Mouse (Mus musculus) midbrain, embryonic 16.5 days (tissue): ENCODE measurements around the gene Akap13. TPM values are rescaled to one million over a fixed set of nuclear protein-coding genes. Genes with fewer than 3 reads are reported as not detected.
A peak's percentile ranks its signal among the peaks of the same experiment; 100 is the strongest.

Experiments
- ATAC-seq: fragments of 200-750 bp; cut with Nextera tagmentation; 2 replicates; pipeline ENCODE4 v1.8.0; 2017; ENCODE audit warnings: moderate TSS enrichment
- H3K27ac ChIP-seq: fragments of 300-500 bp; sonication (generic); 2 replicates; pipeline ENCODE4 v1.5.1; 2014; ENCODE audit warnings: mild to moderate bottlenecking, low read length, mixed read lengths
- H3K27me3 ChIP-seq: fragments of 300-500 bp; sonication (generic); 2 replicates; pipeline ENCODE4 v1.6.1; 2014; ENCODE audit warnings: low read depth, low read length, mixed read lengths; ENCODE audit not compliant: control insufficient read depth, insufficient read depth
- H3K36me3 ChIP-seq: fragments of 300-500 bp; sonication (generic); 2 replicates; pipeline ENCODE4 v1.6.1; 2014; ENCODE audit warnings: mild to moderate bottlenecking, low read length, moderate library complexity, mixed read lengths; ENCODE audit not compliant: control insufficient read depth, insufficient read depth
- H3K4me1 ChIP-seq: fragments of 300-500 bp; sonication (generic); 2 replicates; pipeline ENCODE4 v1.6.1; 2014; ENCODE audit warnings: mild to moderate bottlenecking, low read length, mixed read lengths; ENCODE audit not compliant: control insufficient read depth, insufficient read depth
- H3K4me2 ChIP-seq: fragments of 300-500 bp; sonication (generic); 2 replicates; pipeline ENCODE4 v1.6.1; 2014; ENCODE audit warnings: mild to moderate bottlenecking, low read length, mixed read lengths
- H3K4me3 ChIP-seq: fragments of 300-500 bp; sonication (generic); 2 replicates; pipeline ENCODE4 v1.5.1; 2014; ENCODE audit warnings: low read depth, mild to moderate bottlenecking, low read length, moderate library complexity, mixed read lengths
- H3K9ac ChIP-seq: fragments of 300-500 bp; sonication (generic); 2 replicates; pipeline ENCODE4 v1.6.1; 2014; ENCODE audit warnings: low read depth, low read length, mixed read lengths
- H3K9me3 ChIP-seq: fragments of 300-500 bp; sonication (generic); replicated peaks from 2 replicates; pipeline ENCODE4 v1.6.1; 2014; ENCODE audit warnings: mild to moderate bottlenecking, low read length, mixed read lengths; ENCODE audit not compliant: control insufficient read depth, poor library complexity, severe bottlenecking
- WGBS: fragments of 180-500 bp; shearing (Covaris S2); extraction: QIAGEN DNeasy Blood & Tissue Kit; methylation state at CpG from one replicate; pipeline ENCODE4 v1.1.7; 2014; 5-methylcytosine and 5-hydroxymethylcytosine counted together
- polyA plus RNA-seq: library from polyadenylated mRNA; unstranded; fragments of >200 nt; fragmentation: Nextera tagmentation; extraction: Ambion mirVana; gene quantifications from 2 replicates; pipeline ENCODE4 v1.2.1, GENCODE M21; 2015

Akap13 gene
- polyA plus RNA-seq, 1 experiment from 2014 or later = 10.7 TPM

- no peaks in the 10 kb centered on the region; the same call in none of the 2 replicates for H3K4me1 ChIP-seq
- H3K9ac ChIP-seq = no peak overlapping the region
- no peak overlapping the region for H3K27ac ChIP-seq
- H3K4me3 ChIP-seq = no peak overlapping the region
- ATAC-seq = no peak
- 92% methylated on average over 4 of the region's 4 CpGs for WGBS
- no peaks in the 10 kb centered on the region for H3K9me3 ChIP-seq
- H3K27me3 ChIP-seq = no peaks in the 10 kb centered on the region
- no peaks in the 10 kb centered on the region for H3K36me3 ChIP-seq
- no peak overlapping the region for H3K4me2 ChIP-seq
Measured at GRCm38 (mm10) chr7:75572127-75572526, 116.8 kb downstream of the Akap13 start.

GRCm38 (mm10) chr7:75575120-75575649, 119.9 kb downstream of the Akap13 start:
- Histone ChIP-seq H3K27ac (peak overlapping the region; percentile 33; the same call in 1 of the 2 replicates), H3K9ac (no peak overlapping the region), H3K4me1 (no peaks in the 10 kb centered on the region; the same call in none of the 2 replicates), H3K36me3 (no peaks in the 10 kb centered on the region), H3K4me3 (no peak overlapping the region), H3K27me3 (no peaks in the 10 kb centered on the region), H3K4me2 (no peak overlapping the region), H3K9me3 (no peaks in the 10 kb centered on the region)
- WGBS = 58% methylated on average over 9 of the region's 9 CpGs
- ATAC-seq = no peak

GRCm38 (mm10) chr7:75575800-75576585, 120.7 kb downstream of the Akap13 start:
- H3K9me3 ChIP-seq = no peaks in the 10 kb centered on the region
- H3K27me3 ChIP-seq = no peaks in the 10 kb centered on the region
- H3K9ac ChIP-seq = no peak overlapping the region
- no peak overlapping the region for H3K4me2 ChIP-seq
- no peaks in the 10 kb centered on the region for H3K36me3 ChIP-seq
- WGBS = 93% methylated on average over 1 of the region's 1 CpGs
- ATAC-seq = no peak
- H3K27ac ChIP-seq = no peak overlapping the region
- H3K4me3 ChIP-seq = no peak overlapping the region
- no peaks in the 10 kb centered on the region; the same call in none of the 2 replicates for H3K4me1 ChIP-seq

GRCm38 (mm10) chr7:75576851-75577250, 121.5 kb downstream of the Akap13 start:
- Histone ChIP-seq H3K4me1 (no peaks in the 10 kb centered on the region; the same call in none of the 2 replicates), H3K9ac (no peak overlapping the region), H3K4me3 (no peak overlapping the region), H3K4me2 (no peak overlapping the region), H3K36me3 (no peaks in the 10 kb centered on the region), H3K27ac (no peak overlapping the region), H3K9me3 (no peaks in the 10 kb centered on the region), H3K27me3 (no peaks in the 10 kb centered on the region)
- WGBS = 89% methylated on average over 2 of the region's 2 CpGs
- ATAC-seq = no peak

- H3K4me2 ChIP-seq = no peak overlapping the region
- no peaks in the 10 kb centered on the region; the same call in none of the 2 replicates for H3K4me1 ChIP-seq
- H3K27ac ChIP-seq = no peak overlapping the region
- H3K9ac ChIP-seq = no peak overlapping the region
- H3K9me3 ChIP-seq = no peaks in the 10 kb centered on the region
- 89% methylated on average over 6 of the region's 6 CpGs for WGBS
- no peak for ATAC-seq
- H3K27me3 ChIP-seq = no peaks in the 10 kb centered on the region
- H3K4me3 ChIP-seq = no peak overlapping the region
- H3K36me3 ChIP-seq = no peaks in the 10 kb centered on the region
Measured at GRCm38 (mm10) chr7:75577353-75577752, 122.0 kb downstream of the Akap13 start.

- H3K4me2 ChIP-seq = no peak overlapping the region
- no peaks in the 10 kb centered on the region for H3K9me3 ChIP-seq
- H3K4me3 ChIP-seq = no peak overlapping the region
- no peaks in the 10 kb centered on the region for H3K36me3 ChIP-seq
- H3K9ac ChIP-seq = no peak overlapping the region
- no peak for ATAC-seq
- WGBS = 90% methylated on average over 4 of the region's 4 CpGs
- no peaks in the 10 kb centered on the region for H3K27me3 ChIP-seq
- no peak overlapping the region for H3K27ac ChIP-seq
- no peaks in the 10 kb centered on the region; the same call in none of the 2 replicates for H3K4me1 ChIP-seq
Measured at GRCm38 (mm10) chr7:75578647-75579046, 123.3 kb downstream of the Akap13 start.

- no peaks in the 10 kb centered on the region for H3K4me1 ChIP-seq
- no peak overlapping the region for H3K9ac ChIP-seq
- no peak overlapping the region for H3K27ac ChIP-seq
- no peaks in the 10 kb centered on the region for H3K36me3 ChIP-seq
- no peaks in the 10 kb centered on the region for H3K9me3 ChIP-seq
- H3K4me2 ChIP-seq = no peak overlapping the region
- H3K4me3 ChIP-seq = no peak overlapping the region
- ATAC-seq = no peak
- no peaks in the 10 kb centered on the region for H3K27me3 ChIP-seq
- 89% methylated on average over 4 of the region's 4 CpGs for WGBS
Measured at GRCm38 (mm10) chr7:75582091-75582490, 126.8 kb downstream of the Akap13 start.

- Histone ChIP-seq H3K4me1 (no peaks in the 10 kb centered on the region), H3K9me3 (no peaks in the 10 kb centered on the region), H3K4me3 (no peak overlapping the region), H3K27me3 (no peaks in the 10 kb centered on the region), H3K4me2 (no peak overlapping the region), H3K9ac (no peak overlapping the region), H3K36me3 (no peaks in the 10 kb centered on the region), H3K27ac (no peak overlapping the region)
- 94% methylated on average over 2 of the region's 2 CpGs for WGBS
- no peak for ATAC-seq
Measured at GRCm38 (mm10) chr7:75584100-75584499, 128.8 kb downstream of the Akap13 start.

GRCm38 (mm10) chr7:75585409-75585808, 130.1 kb downstream of the Akap13 start:
- no peaks in the 10 kb centered on the region for H3K36me3 ChIP-seq
- no peaks in the 10 kb centered on the region for H3K4me1 ChIP-seq
- H3K27ac ChIP-seq = no peak overlapping the region
- no peak overlapping the region for H3K9ac ChIP-seq
- H3K4me2 ChIP-seq = no peak overlapping the region
- no peak overlapping the region for H3K4me3 ChIP-seq
- 93% methylated on average over 6 of the region's 6 CpGs for WGBS
- no peak for ATAC-seq
- H3K9me3 ChIP-seq = no peaks in the 10 kb centered on the region
- no peaks in the 10 kb centered on the region for H3K27me3 ChIP-seq
